Mouse (Mus musculus): Measurements from ENCODE around the gene Ehmt2. TPM values are rescaled to one million over a fixed set of nuclear protein-coding genes. Genes with fewer than 3 reads are reported as not detected.
"Not testable (repeated sequence)": the region's sequence is repeated elsewhere in the genome, so short reads cannot be mapped to it uniquely, and the experiment has no call there.

The Ehmt2 gene
- total RNA-seq, 2 experiments from 2014 or later: 87.0 to 120 TPM

DNA sequence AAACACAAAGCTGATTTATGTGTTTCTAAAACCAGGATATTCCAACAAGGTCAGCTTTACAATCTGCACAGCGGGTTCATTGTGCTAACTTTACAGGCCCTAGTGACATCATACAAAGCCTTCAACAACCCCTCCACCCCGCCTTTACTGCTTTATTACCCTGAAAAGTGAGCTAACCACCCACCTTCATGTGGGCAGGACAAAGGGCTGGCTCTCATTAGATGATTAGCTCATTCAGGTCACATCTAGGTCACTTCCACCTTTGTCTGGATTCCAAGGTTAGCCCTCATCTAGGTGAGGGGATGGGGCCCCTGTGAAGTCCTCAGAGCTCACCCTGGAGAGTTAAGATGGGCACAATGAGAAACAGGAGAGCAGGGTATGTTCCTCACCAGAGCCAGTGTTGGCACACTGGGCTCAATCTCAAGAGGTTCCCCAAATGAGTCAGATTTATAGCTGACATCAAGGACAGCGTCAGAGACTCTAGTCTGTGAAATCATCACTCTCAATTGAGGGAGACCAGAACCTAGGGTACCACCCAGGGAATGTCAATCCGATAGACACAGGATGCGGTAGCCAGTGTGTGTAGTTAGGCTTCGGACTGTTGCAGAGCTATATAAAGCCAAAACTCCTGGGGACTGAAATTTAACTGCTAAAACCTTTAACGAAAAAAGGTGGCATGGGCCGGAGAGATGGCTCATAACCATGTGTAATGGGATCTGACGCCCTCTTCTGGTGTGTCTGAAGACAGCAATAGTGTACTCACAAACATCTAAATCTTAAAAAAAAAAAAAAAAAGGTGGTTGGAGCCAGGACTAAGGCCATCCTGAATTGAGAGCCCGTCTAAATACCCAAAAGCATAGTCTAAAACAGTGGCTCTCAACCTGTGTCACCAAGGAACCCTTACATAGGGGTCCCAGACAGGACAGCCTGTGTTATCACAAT, 52.5 kb downstream of the Ehmt2 start:
- ATAC-seq (replicated peaks; ENCODE audit: poor library complexity, severe bottlenecking): peak; percentile 12; the same call in 1 of the 2 replicates

DNA sequence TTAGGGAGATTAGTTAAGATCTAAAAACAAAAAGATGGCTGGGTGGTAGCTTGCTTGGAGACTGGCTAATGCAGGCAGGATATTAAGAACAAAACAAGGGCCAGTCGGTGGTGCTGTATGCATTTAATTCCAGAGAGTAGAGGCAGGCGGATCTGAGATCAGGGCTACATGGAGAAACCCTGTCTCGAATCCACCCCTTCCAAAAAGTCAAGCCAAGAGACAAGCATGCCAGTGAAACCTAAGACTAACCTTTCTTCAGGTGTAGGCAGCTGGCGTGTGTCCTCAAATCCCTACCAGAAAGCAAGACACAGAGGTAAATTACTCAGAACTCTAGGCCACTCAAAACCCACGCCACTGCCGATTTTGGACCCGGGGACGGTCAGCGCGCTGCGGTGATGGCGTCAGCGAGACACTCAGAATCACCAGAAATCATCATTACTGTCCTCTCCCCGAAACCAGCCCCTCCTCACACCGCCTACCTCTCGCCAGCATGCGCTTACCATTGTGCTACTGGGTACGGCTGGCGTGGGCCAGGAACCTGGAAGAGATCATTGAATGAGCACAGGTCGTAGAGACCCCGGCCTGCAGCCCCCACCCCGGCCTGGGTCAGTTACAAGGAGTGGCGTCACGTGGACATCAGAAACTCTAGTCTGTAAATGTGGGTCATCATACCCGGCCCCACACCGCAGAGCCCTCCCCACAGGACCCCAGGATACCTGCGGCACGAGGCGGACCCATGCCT, 53.5 kb downstream of the Ehmt2 start:
- no peak; the same call in 1 of the 2 replicates for ATAC-seq (replicated peaks; ENCODE audit: poor library complexity, severe bottlenecking)

DNA sequence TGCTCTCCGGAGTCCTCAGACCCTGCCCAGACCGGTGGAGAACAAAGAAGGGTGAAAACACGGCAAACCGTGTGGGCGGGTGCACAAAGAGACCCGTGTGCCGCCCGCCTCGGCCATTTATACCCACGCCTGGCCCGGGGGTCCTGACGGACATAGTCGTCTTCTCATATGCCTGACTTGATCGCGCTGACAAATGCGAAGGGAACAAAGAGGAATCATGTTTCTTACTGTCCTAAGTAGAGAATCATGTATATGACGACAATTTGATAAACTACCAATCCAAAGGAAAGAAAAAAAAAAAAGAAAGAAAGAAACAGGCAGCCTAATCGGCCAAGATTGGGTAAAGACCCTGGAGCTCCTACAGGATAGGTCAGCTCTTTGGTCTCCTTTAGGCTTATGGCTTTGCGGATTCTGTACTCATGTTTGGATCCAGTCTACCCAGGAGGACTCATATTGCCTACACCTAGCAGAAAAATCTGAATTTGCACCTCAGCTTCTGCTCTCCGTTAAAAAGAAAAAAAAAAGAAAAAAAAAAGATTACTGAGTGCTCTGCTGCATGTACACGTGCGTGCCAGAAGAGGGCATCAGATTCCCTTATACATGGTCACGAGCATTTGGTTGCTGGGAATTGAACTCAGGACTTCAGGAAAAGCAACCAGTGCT, 54.2 kb downstream of the Ehmt2 start:
- ATAC-seq (replicated peaks; ENCODE audit: poor library complexity, severe bottlenecking): peak; percentile 81

DNA sequence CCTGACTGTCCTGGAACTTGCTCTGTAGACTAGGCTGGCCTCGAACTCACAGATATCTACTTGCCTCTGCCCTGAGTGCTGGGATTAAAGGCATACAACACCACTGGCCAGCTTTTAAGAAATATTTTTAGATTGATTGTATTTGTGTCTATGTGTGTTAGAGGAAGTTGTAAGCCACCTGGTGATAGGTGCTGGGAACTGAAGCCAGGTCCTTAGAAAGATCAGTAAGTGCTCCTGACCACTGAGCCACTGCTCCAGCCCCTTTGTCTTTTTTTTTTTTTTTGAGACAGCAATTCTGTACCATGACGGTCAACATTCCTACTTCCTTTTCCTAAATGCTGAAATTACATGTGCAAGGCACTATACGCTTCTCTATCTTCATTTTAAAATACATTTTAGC, 55.0 kb downstream of the Ehmt2 start:
- no peak for ATAC-seq (replicated peaks; ENCODE audit: poor library complexity, severe bottlenecking)

DNA sequence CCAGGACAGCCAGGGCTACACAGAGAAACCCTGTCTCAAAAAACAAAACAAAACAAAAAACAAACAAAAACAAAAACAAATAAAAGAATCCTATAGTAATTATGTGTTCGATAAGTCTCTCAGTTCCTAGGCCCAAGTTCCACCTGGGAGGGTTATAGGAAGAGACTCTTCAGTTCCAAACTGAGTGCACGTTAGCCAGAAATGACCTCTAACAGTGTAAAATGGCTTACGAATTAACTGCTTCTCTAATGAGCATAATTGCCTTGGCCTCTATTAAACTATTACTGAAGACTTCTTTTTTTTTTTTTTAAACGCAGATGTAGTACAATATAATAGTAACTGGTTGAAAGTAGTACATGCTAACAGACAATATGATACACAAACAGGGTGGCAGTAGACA, 55.6 kb downstream of the Ehmt2 start:
- ATAC-seq (replicated peaks; ENCODE audit: poor library complexity, severe bottlenecking): no peak

DNA sequence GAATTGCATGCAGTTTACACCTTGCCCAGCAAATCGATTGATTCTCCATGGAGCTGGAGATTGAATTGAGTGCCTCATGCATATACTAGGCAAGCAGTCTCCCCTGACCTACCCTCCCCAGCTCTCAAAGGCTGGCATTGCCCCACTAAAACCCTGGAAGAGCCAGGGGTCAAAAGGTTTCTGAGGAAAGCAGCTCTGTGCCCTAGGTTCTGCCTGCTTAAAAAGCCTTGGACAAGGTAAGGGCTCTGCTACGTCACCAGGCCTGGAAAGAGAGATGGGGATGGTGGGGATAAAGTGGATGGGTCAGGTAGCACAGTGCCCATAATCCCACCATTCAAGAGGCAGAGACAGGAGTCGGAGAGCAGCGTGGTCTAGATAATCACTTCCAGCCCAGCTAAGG, 56.6 kb downstream of the Ehmt2 start:
- no peak for ATAC-seq (replicated peaks; ENCODE audit: poor library complexity, severe bottlenecking)

DNA sequence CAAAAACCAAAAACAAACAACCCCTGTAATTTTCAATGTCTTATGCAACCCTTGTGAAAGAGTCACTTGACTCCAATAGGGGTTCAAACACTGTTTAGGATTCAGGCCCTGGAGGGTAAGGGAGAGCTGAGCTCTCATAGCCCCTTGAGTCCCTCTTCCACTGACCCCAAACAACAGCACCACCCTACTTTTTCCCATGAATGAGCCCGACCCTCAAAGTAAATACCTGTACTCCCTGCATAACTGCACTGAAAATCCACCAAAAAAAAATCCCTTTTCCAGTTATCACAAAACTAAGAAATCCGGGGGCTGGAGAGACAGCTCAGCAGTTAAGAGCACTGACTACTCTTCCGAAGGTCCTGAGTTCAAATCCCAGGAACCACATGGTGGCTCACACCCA, 57.6 kb downstream of the Ehmt2 start:
- no peak for ATAC-seq (replicated peaks; ENCODE audit: poor library complexity, severe bottlenecking)

DNA sequence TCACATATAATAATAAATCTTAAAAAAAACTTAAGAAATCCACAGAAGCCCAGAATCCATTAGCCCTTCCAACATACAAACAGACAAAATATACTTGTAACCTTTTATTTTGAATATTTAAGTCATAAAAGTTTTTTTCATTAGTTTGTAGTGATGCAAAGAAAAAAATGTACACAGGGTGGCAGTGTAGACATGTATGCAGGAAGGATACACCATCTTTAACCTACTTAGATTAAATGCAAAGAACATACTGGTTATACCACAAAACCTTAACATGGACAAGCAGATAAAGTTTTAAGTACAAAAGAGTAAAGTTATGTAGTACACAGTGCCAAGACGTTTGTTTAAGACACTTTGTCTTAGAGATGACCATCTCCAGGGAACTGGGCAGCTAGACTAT, 58.1 kb downstream of the Ehmt2 start:
- no peak for ATAC-seq (replicated peaks; ENCODE audit: poor library complexity, severe bottlenecking)

DNA sequence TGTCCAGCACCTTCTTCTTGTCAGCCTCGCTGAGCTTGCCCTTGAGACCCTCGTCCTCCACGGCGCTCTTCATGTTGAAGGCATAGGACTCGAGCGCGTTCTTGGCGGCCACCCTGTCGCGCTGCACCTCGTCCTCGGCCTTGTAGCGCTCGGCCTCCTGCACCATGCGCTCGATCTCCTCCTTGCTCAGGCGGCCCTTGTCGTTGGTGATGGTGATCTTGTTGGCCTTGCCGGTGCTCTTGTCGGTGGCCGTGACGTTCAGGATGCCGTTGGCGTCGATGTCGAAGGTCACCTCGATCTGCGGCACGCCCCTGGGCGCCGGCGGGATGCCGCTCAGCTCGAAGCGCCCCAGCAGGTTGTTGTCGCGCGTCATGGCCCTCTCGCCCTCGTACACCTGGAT, 59.0 kb downstream of the Ehmt2 start:
- ATAC-seq (replicated peaks; ENCODE audit: poor library complexity, severe bottlenecking): not testable (repeated sequence)

DNA sequence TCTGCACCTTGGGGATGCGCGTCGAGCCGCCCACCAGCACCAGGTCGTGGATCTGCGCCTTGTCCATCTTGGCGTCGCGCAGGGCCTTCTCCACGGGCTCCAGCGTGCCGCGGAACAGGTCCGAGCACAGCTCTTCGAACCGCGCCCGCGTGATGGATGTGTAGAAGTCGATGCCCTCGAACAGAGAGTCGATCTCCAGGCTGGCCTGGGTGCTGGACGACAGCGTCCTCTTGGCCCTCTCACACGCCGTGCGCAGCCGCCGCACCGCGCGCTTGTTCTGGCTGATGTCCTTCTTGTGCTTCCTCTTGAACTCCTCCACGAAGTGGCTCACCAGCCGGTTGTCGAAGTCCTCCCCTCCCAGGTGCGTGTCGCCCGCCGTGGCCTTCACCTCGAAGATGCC, 59.7 kb downstream of the Ehmt2 start:
- ATAC-seq (replicated peaks; ENCODE audit: poor library complexity, severe bottlenecking): not testable (repeated sequence)

DNA sequence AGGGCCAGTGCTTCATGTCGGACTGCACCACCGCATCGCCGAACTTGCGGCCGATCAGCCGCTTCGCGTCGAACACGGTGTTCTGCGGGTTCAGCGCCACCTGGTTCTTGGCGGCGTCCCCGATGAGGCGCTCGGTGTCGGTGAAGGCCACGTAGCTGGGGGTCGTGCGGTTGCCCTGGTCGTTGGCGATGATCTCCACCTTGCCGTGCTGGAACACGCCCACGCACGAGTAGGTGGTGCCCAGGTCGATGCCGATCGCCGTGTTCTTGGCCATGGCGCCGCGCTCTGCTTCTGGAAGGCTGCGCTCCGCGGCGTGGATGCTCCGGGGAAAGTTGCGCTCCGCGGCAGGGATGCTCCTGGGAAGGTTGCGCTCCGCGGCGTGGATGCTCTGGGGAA, 60.5 kb downstream of the Ehmt2 start:
- not testable (repeated sequence) for ATAC-seq (replicated peaks; ENCODE audit: poor library complexity, severe bottlenecking)

DNA sequence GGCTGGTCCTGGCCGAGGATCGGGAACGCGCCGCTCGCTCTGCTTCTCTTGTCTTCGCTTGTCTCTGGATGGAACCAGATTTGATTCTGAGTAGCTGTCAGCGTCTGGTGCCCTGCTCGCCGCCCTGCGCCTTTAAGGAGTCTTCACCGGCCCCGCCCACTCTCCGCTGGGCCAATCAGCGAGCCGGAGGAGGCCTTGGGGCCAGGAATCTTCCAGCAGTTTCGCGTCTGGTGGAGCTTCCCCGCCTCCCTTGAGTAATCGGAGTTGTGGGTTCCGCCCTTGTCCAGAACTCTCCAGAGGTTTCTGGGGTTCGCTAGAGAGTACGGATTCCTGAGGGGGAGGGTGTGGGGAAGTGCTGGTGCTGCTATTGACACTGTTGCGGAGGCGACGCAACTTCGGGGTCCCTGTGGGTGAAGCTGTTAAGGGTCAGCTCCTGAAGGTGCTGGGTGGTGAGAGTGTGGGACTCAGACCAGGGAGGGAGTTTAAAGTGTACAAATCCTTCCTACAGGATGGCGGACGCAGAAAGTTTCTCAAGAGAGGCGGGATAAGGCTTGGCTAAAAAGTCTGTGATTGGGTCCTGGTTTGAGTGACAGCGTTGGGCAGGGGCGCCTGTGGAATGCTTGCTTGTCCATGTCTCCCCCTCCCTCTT, 61.0 kb downstream of the Ehmt2 start, which contains the start of gene Hspa1b:
Gene Hspa1b, minus strand, starts transcription at position 109 of the 649 bp plus-strand sequence.
- peak; percentile 83 for ATAC-seq (replicated peaks; ENCODE audit: poor library complexity, severe bottlenecking)

DNA sequence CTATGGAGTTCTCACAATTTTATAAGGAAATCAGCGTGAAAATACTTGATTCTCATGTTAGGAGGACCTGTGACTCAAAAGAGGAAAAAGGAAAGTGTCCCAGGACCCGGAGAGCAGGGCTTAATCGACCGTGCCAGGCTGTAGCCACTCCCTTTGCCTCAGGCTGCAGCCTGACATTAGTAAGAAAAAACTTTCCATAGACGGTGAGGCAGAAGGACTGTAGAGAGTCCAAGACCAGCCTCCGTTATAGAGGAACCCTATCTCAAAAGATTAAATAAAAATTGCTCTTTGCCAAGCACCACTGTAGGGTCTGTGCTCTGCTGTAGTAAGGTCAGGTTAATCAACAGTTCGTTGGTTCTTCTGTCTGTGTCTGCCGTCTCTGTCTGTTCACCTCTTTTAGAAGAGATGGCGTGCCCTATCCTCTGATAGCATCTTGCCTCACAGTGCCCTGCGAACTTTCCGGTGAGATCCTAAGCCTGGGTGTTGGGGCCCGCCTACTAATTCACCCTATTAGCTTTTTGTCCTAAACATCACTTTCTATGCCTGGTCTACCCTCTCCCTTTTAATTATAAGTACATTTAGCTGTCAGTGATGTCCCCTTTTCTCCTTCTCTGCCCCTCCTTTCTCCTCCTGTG, 61.7 kb downstream of the Ehmt2 start:
- ATAC-seq (replicated peaks; ENCODE audit: poor library complexity, severe bottlenecking): no peak

DNA sequence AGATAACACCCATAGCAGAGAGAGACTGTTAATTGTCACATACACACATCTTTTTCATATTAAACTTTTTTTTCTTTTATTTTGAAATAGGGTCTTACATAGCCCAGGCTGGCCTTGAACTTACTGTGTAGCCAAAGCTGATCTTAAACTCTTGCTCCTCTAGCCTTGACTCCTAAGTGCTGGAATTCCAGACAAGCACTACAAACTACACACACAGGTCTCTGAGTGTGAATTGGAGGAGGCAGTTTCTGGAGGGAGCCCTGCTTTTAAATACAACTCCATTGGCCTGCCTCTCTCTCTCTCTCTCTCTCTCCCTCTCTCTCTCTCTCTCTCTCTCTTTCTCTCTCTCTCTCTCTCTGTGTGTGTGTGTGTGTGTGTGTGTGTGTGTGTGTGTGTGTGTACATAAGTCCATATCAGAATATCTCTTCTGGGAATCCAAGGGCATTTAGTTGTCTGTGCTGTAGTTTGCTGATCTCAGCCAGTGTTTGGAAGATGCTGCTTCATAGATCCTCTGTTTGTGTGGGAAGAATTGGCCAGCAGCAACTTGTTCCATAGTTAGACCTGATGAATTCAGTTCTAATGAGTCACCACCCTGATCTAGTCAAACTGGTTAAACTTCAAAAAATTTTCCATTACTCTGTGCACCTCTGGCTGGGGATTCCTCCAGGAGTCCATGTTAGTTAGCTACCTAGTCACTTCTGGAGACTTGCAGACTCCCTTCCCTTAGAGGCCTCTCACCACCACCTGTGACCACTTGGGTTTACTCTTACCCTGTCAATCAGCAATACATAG, 62.6 kb downstream of the Ehmt2 start:
- no peak for ATAC-seq (replicated peaks; ENCODE audit: poor library complexity, severe bottlenecking)

DNA sequence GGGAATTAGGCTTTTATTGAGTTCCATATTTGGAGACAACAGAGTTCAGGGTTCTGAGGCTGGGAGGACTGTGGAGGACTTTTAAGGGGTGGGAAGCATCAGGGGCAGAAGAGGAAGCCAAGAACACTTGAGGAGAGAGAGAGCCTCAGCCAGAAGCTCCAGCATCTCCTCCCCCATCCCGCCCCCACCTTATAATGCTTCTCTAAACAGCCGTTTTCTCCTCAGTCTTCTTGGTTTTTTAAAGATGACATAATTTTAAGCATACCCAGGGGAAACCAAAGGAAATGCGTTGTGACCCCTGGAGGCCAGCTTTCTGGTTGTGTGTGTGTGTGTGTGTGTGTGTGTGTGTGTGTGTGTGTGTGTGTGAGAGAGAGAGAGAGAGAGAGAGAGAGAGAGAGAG, 63.9 kb downstream of the Ehmt2 start:
- ATAC-seq (replicated peaks; ENCODE audit: poor library complexity, severe bottlenecking): no peak

DNA sequence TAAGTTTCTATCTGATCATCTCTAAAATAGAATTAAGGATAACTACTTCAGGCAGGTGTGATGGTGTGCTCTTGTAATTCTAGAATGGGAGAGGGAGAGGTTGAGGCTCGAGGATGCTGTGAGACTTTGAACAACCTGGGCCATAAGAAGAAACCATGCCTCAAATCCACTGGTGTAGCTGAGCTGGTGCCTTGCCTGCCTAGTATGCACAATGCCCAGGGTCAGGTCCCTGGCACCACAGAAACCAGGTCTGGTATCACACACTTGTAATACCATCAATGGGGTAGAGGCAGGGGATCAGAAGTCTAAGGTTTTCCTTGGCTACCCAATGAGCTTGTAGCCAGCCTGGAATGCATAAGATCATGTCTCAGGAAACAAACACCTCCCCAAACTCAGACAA, 64.6 kb downstream of the Ehmt2 start:
- no peak for ATAC-seq (replicated peaks; ENCODE audit: poor library complexity, severe bottlenecking)
